7 mouse cellular contexts compared by ENCODE assay signal in the genomic region with DNA sequence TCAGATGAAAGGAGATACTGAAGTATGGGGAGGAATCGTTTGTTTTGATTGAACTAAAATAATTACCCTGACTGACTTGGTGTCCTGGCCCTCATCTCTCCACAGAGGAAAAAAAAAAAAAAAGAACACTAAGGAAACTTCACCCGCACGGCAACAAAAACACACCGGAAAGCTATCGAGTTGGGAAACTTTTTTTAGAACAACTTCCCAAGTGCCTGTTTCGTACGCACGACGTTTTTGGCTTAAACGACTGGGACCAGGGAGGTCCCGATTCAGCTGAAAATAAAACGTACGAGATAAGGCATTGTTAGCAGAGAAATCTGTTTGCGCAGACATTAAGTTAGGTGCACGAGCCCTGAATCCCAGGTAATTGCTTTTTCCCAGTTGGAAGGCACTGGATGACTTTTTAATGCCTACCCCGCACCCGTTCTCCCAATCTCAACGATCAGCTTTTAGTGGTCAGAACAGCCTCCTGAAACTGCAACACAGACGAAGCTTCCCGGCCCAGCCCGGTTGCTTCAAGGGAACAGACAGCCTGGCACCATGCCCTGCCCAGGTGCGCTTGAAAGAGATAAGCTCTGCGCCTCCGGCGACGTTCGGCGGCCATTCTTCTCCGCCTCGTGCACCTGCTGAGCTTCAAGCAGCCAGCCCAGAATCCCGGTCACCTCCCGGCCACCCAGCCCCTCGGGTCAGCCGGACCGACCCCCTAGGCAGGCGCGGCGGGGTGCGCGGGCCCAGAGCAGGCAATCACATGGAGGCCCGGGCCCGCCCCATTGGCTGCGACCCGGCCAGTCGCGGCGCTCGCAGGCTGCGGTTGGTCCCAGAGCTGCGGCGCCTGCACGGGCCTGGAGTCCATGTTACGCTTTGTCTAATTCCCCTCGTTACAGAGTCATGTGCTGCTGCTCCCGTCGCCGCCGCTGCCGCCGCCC. TPM values are rescaled to one million over a fixed set of nuclear protein-coding genes. Genes with fewer than 3 reads are reported as not detected.
DNase-seq lines count a peak whose midpoint lies in the region; ATAC-seq and TF ChIP-seq lines count a peak whose summit lies in the region.

A gene (plus strand): TSS at position 829 of the 929 bp plus-strand sequence.

- 1% methylated on average over 60 of the region's 60 CpGs for WGBS in embryonic facial prominence, embryonic 11.5 days
- 2% methylated on average over 60 of the region's 60 CpGs for WGBS in kidney, adult 2 months
- WGBS in limb, embryonic 12.5 days = 3% methylated on average over 58 of the region's 60 CpGs
- WGBS in midbrain, embryonic 14.5 days = 2% methylated on average over 60 of the region's 60 CpGs

- H3K9me3 ChIP-seq in embryonic facial prominence, embryonic 11.5 days (replicated peaks; ENCODE audit: control insufficient read depth, low read length) = no peaks in the 10 kb centered on the region
- H3K9me3 ChIP-seq in limb, embryonic 12.5 days = no peaks in the 10 kb centered on the region
- H3K9me3 ChIP-seq in midbrain, embryonic 14.5 days (ENCODE audit: control insufficient read depth, low read length) = no peaks in the 10 kb centered on the region

- no peaks in the 10 kb centered on the region for H3K27me3 ChIP-seq in embryonic facial prominence, embryonic 11.5 days (ENCODE audit: control insufficient read depth, insufficient read depth, low read length)
- H3K27me3 ChIP-seq in kidney, adult 2 months (replicated peaks; ENCODE audit: control insufficient read depth, insufficient read depth, low read length) = no peaks in the 10 kb centered on the region
- peaks cover 9% of the 10 kb centered on the region for H3K27me3 ChIP-seq in limb, embryonic 12.5 days
- no peaks in the 10 kb centered on the region for H3K27me3 ChIP-seq in midbrain, embryonic 14.5 days (ENCODE audit: control insufficient read depth, insufficient read depth, low read length)

- H3K4me3 ChIP-seq in embryonic facial prominence, embryonic 11.5 days (ENCODE audit: low read depth, low read length) = peak within 1 kb of the TSS; percentile 96
- peak within 1 kb of the TSS; percentile 65 for H3K4me3 ChIP-seq in kidney, adult 2 months (ENCODE audit: insufficient read depth, low read depth, low read length)
- H3K4me3 ChIP-seq in limb, embryonic 12.5 days (replicated peaks) = peak within 1 kb of the TSS; percentile 92
- peak within 1 kb of the TSS; percentile 92 for H3K4me3 ChIP-seq in midbrain, embryonic 14.5 days (replicated peaks; ENCODE audit: low read depth, low read length)

- no peak for TF ChIP-seq CTCF in kidney, adult 2 months (conservative IDR thresholded peaks at IDR 0.05; ENCODE audit: insufficient read depth, insufficient read length, low read depth, low read length)

- H3K27ac ChIP-seq in embryonic facial prominence, embryonic 11.5 days (replicated peaks; ENCODE audit: low read depth, low read length) = peak within 1 kb of the TSS; percentile 85
- H3K27ac ChIP-seq in kidney, adult 2 months (ENCODE audit: insufficient read depth, low read depth, low read length) = peak within 1 kb of the TSS; percentile 93
- peak within 1 kb of the TSS; percentile 80 for H3K27ac ChIP-seq in limb, embryonic 12.5 days
- H3K27ac ChIP-seq in midbrain, embryonic 14.5 days (replicated peaks; ENCODE audit: low read depth, low read length) = peak within 1 kb of the TSS; percentile 97

- H3K4me1 ChIP-seq in embryonic facial prominence, embryonic 11.5 days (ENCODE audit: control insufficient read depth, insufficient read depth, low read length) = no peaks in the 10 kb centered on the region
- H3K4me1 ChIP-seq in kidney, adult 2 months (ENCODE audit: control insufficient read depth, insufficient read depth, low read length) = peaks cover 13% of the 10 kb centered on the region; the same call in 1 of the 2 replicates
- peaks cover 30% of the 10 kb centered on the region for H3K4me1 ChIP-seq in limb, embryonic 12.5 days (replicated peaks)
- peaks cover 22% of the 10 kb centered on the region for H3K4me1 ChIP-seq in midbrain, embryonic 14.5 days (ENCODE audit: control insufficient read depth, insufficient read depth, low read length)

- H3K4me2 ChIP-seq in embryonic facial prominence, embryonic 11.5 days (ENCODE audit: low read depth, low read length) = peak within 1 kb of the TSS; percentile 93
- H3K4me2 ChIP-seq in limb, embryonic 12.5 days = peak within 1 kb of the TSS; percentile 90
- peak within 1 kb of the TSS; percentile 80 for H3K4me2 ChIP-seq in midbrain, embryonic 14.5 days (ENCODE audit: low read length)

- no peak for TF ChIP-seq POLR2A in kidney, adult 2 months (IDR thresholded peaks at IDR 0.05; ENCODE audit: low read depth, low read length)

- DNase-seq in adrenal gland, postnatal 10 days = peak; percentile 93
- DNase-seq in embryonic facial prominence, embryonic 11.5 days (ENCODE audit: low spot score) = peak; percentile 89
- DNase-seq in heart, adult 18-20 months = peak; percentile 89 to 92
- DNase-seq in kidney, adult 2 months = peak; percentile 95
- peak; percentile 93 for DNase-seq in midbrain, embryonic 14.5 days
- DNase-seq in spleen, adult 18-20 months = peak; percentile 76 to 84

- H3K36me3 ChIP-seq in embryonic facial prominence, embryonic 11.5 days (replicated peaks; ENCODE audit: control insufficient read depth, insufficient read depth, low read depth, low read length) = no peaks in the 10 kb centered on the region
- no peaks in the 10 kb centered on the region for H3K36me3 ChIP-seq in kidney, adult 2 months (ENCODE audit: control insufficient read depth, insufficient read depth, low read length)
- H3K36me3 ChIP-seq in limb, embryonic 12.5 days = no peaks in the 10 kb centered on the region
- no peaks in the 10 kb centered on the region for H3K36me3 ChIP-seq in midbrain, embryonic 14.5 days (ENCODE audit: control insufficient read depth, insufficient read depth, low read length)

- H3K9ac ChIP-seq in embryonic facial prominence, embryonic 11.5 days (replicated peaks; ENCODE audit: low read length) = peak within 1 kb of the TSS; percentile 97
- peak within 1 kb of the TSS; percentile 95 for H3K9ac ChIP-seq in limb, embryonic 12.5 days (replicated peaks)
- H3K9ac ChIP-seq in midbrain, embryonic 14.5 days (replicated peaks; ENCODE audit: low read length) = peak within 1 kb of the TSS; percentile 99

- peak; percentile 95 for ATAC-seq in embryonic facial prominence, embryonic 11.5 days (replicated peaks; ENCODE audit: insufficient number of reproducible peaks, low FRiP score, low TSS enrichment, low read depth)
- ATAC-seq in limb, embryonic 12.5 days (ENCODE audit: insufficient number of reproducible peaks, insufficient read depth, low FRiP score, low TSS enrichment, low read depth) = peak; percentile 90
- ATAC-seq in midbrain, embryonic 14.5 days (ENCODE audit: low FRiP score, low TSS enrichment) = peak; percentile 94

RNA-seq across cellular contexts. Expression of the gene that starts here (rescaled TPM):
- total RNA-seq in adrenal gland, postnatal 10 days (2021) = 10 to 100 TPM; 61.3 to 77.2 TPM
- polyA plus RNA-seq in embryonic facial prominence, embryonic 11.5 days (2014; fragmentation: Nextera tagmentation; extraction: Ambion mirVana) = 22.9 and 23.1 TPM in 2 replicates
- 1 to 10 TPM; 8.1 to 8.8 TPM for total RNA-seq in heart, adult 18-20 months (2021)
- 34.4 and 35.4 TPM in 2 replicates for polyA plus RNA-seq in kidney, adult 2 months (2012; rRNA removed)
- 22.9 and 23.1 TPM in 2 replicates for polyA plus RNA-seq in limb, embryonic 12.5 days (2016; fragmentation: Nextera tagmentation; extraction: Ambion mirVana)
- polyA plus RNA-seq in midbrain, embryonic 14.5 days (2014; fragmentation: Nextera tagmentation; extraction: Ambion mirVana) = 33.0 and 45.2 TPM in 2 replicates

Comparison
In these comparisons a context has a peak if more than half of its experiments do, and no peak if none do; other contexts are left out.
1. Peak in every context shown above with its lines: DNase-seq, ATAC-seq, H3K4me3 ChIP-seq and H3K27ac ChIP-seq.
2. RNA of the gene that starts here (total RNA-seq): 61.3 to 77.2 TPM in adrenal gland, postnatal 10 days; 8.1 to 8.8 TPM in heart, adult 18-20 months; every median in the first group is over 4 times any median in the second.